Mouse (Mus musculus): ENCODE results near the gene Ssr3.

- TF ChIP-seq EP300 (IDR thresholded peaks at IDR 0.05; ENCODE audit: insufficient read depth, low read depth, low read length) (no peak), POLR2A (IDR thresholded peaks at IDR 0.05; ENCODE audit: insufficient read depth, low read depth, low read length) (no peak)
These were observed 39.9 kb downstream of the Ssr3 start for GRCm38 (mm10) chr3:65352278-65353127.
